Mouse (Mus musculus) C2C12 (cell line): ENCODE results near the gene Tmc7. TPM values are rescaled to one million over a fixed set of nuclear protein-coding genes. Genes with fewer than 3 reads are reported as not detected.

ENCODE experiments used
- H3K27me3 ChIP-seq: one replicate; pipeline ENCODE4 v1.6.1; 2011; ENCODE audit not compliant: control insufficient read depth, insufficient read depth, insufficient read length
- H3K36me3 ChIP-seq: one replicate; pipeline ENCODE4 v1.6.1; 2011; ENCODE audit not compliant: control insufficient read depth, insufficient read depth
- H3K4me3 ChIP-seq: one replicate; pipeline ENCODE4 v1.5.1; 2011; ENCODE audit warnings: mild to moderate bottlenecking, control low read depth; ENCODE audit not compliant: poor library complexity, insufficient read depth, severe bottlenecking
- H3K79me2 ChIP-seq: one replicate; pipeline ENCODE4 v1.6.1; 2011; ENCODE audit not compliant: control insufficient read depth, insufficient read depth
- H3K79me3 ChIP-seq: one replicate; pipeline ENCODE4 v1.6.1; 2011; ENCODE audit warnings: low read depth, control low read depth
- H3ac ChIP-seq: one replicate; pipeline ENCODE3; 2011; ENCODE audit warnings: low read depth; ENCODE audit not compliant: control insufficient read depth, insufficient read length
- CEBPB ChIP-seq: IDR thresholded peaks from one replicate; pipeline ENCODE4 v1.6.1; 2011; ENCODE audit warnings: low read depth, mild to moderate bottlenecking, control low read depth, moderate library complexity
- CTCF ChIP-seq: IDR thresholded peaks from one replicate; pipeline ENCODE4 v1.5.1; 2011; ENCODE audit not compliant: control insufficient read depth, insufficient read depth, insufficient read length
- FOSL1 ChIP-seq: IDR thresholded peaks from one replicate; pipeline ENCODE4 v1.8.0; 2011; ENCODE audit warnings: mild to moderate bottlenecking, low read length; ENCODE audit not compliant: poor library complexity, insufficient read depth, severe bottlenecking
- MAX ChIP-seq: IDR thresholded peaks from one replicate; pipeline ENCODE4 v1.6.1; 2011; ENCODE audit warnings: mild to moderate bottlenecking, control low read depth
- MYOD1 ChIP-seq: IDR thresholded peaks from one replicate; pipeline ENCODE4 v1.6.1; 2011; ENCODE audit warnings: low read depth; ENCODE audit not compliant: control insufficient read depth, insufficient read length
- MYOG ChIP-seq: IDR thresholded peaks from one replicate; pipeline ENCODE4 v1.6.1; 2011; ENCODE audit not compliant: control insufficient read depth, insufficient read length; ENCODE audit errors: extremely low read depth
- USF1 ChIP-seq: IDR thresholded peaks from one replicate; pipeline ENCODE4 v1.6.1; 2011; ENCODE audit warnings: low read depth, mild to moderate bottlenecking, control low read depth, moderate library complexity
- polyA plus RNA-seq: library from polyadenylated mRNA; unstranded; fragments of >200 nt; fragmentation: generic; extraction: Trizol; gene quantifications from one replicate; pipeline ENCODE4 v1.2.1, GENCODE M21; 2012; ENCODE audit warnings: missing spikeins

Gene Tmc7
- polyA plus RNA-seq, 1 experiment = not detected

- Histone ChIP-seq H3K36me3 (no peaks in the 10 kb centered on the region), H3ac (no peak overlapping the region), H3K27me3 (peaks cover 37% of the 10 kb centered on the region), H3K79me3 (no peaks in the 10 kb centered on the region), H3K79me2 (no peaks in the 10 kb centered on the region), H3K4me3 (no peak overlapping the region)
- TF ChIP-seq USF1 (no peak), MAX (no peak), MYOG (no peak), CTCF (no peak), FOSL1 (no peak), CEBPB (no peak), MYOD1 (no peak)
Measured at GRCm38 (mm10) chr7:118593567-118594407, 9.3 kb upstream of the Tmc7 start.

GRCm38 (mm10) chr7:118592146-118592545 lies 7.6 kb upstream of the Tmc7 start:
- H3K79me2 ChIP-seq = no peaks in the 10 kb centered on the region
- H3K36me3 ChIP-seq = no peaks in the 10 kb centered on the region
- no peaks in the 10 kb centered on the region for H3K79me3 ChIP-seq
- H3K27me3 ChIP-seq = peaks cover 33% of the 10 kb centered on the region
- no peak overlapping the region for H3ac ChIP-seq
- TF ChIP-seq CTCF = no peak
- TF ChIP-seq FOSL1 = no peak
- TF ChIP-seq MYOD1 = no peak
- no peak for TF ChIP-seq MAX
- TF ChIP-seq CEBPB = no peak
- TF ChIP-seq MYOG = no peak
- TF ChIP-seq USF1 = no peak
- H3K4me3 ChIP-seq = no peak overlapping the region

- H3K27me3 ChIP-seq = peaks cover 21% of the 10 kb centered on the region
- TF ChIP-seq MAX (no peak), CEBPB (peak; percentile 42)
- H3K36me3 ChIP-seq = no peaks in the 10 kb centered on the region
- no peaks in the 10 kb centered on the region for H3K79me2 ChIP-seq
- no peak overlapping the region for H3ac ChIP-seq
- H3K79me3 ChIP-seq = no peaks in the 10 kb centered on the region
- H3K4me3 ChIP-seq = no peak overlapping the region
Measured at GRCm38 (mm10) chr7:118590726-118591305, 6.3 kb upstream of the Tmc7 start.

GRCm38 (mm10) chr7:118585856-118586255 lies 1.3 kb upstream of the Tmc7 start:
- H3K79me3 ChIP-seq = no peaks in the 10 kb centered on the region
- TF ChIP-seq CTCF (no peak), USF1 (no peak), MAX (no peak), MYOG (no peak), FOSL1 (no peak), CEBPB (no peak), MYOD1 (no peak)

GRCm38 (mm10) chr7:118584926-118585325 lies 390 bp upstream of the Tmc7 start:
- H3K27me3 ChIP-seq = peaks cover 20% of the 10 kb centered on the region
- H3K4me3 ChIP-seq = no peak overlapping the region
- no peaks in the 10 kb centered on the region for H3K36me3 ChIP-seq
- TF ChIP-seq USF1 (no peak), MYOD1 (no peak), MAX (no peak), CEBPB (no peak), FOSL1 (no peak), CTCF (no peak), MYOG (no peak)
- no peak overlapping the region for H3ac ChIP-seq
- H3K79me2 ChIP-seq = no peaks in the 10 kb centered on the region
- no peaks in the 10 kb centered on the region for H3K79me3 ChIP-seq

More at GRCm38 (mm10) chr7:118585856-118586255, 1.3 kb upstream of the Tmc7 start:
- Histone ChIP-seq H3K79me2 (no peaks in the 10 kb centered on the region), H3K4me3 (no peak overlapping the region), H3K36me3 (no peaks in the 10 kb centered on the region), H3K27me3 (peaks cover 20% of the 10 kb centered on the region), H3ac (no peak overlapping the region)

GRCm38 (mm10) chr7:118583821-118584220 lies 715 bp downstream of the Tmc7 start:
- Histone ChIP-seq H3K36me3 (no peaks in the 10 kb centered on the region), H3K79me2 (no peaks in the 10 kb centered on the region), H3ac (no peak overlapping the region), H3K4me3 (no peak overlapping the region), H3K79me3 (no peaks in the 10 kb centered on the region), H3K27me3 (peaks cover 20% of the 10 kb centered on the region)
- TF ChIP-seq USF1 = no peak
- TF ChIP-seq CEBPB = no peak
- TF ChIP-seq CTCF = no peak
- no peak for TF ChIP-seq MYOD1
- TF ChIP-seq MYOG = no peak
- TF ChIP-seq FOSL1 = no peak
- no peak for TF ChIP-seq MAX
